In the genomic region with DNA sequence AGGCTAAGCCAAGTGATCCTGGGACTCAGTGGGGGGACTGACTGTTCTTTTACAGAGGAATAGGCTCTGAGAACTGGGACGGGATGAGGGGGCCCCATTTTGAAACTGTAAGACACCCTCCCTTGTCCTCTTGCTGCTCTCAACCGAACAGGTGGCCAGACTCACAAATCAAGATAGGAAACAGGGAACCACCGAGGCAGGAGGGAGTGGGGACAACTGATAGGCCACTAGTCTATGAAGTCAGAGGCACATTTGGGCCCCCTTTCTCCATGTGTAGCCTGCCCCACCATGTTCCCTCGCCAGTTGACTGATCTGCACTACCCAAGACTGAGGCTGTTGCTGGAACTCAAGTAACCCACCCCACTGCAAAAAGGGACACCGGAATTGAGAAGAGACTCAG, we compare ENCODE assay signal across 14 mouse cellular contexts. TPM values are rescaled to one million over a fixed set of nuclear protein-coding genes. Genes with fewer than 3 reads are reported as not detected.
DNase-seq lines count a peak whose midpoint lies in the region; ATAC-seq and TF ChIP-seq lines count a peak whose summit lies in the region.
"Had no signal": no experiment of that assay in that cellular context is flagged by ENCODE, and none has a peak within 500 bp of the region (broad histone marks: within the 10 kb centered on the region; RNA-seq: fewer than 3 reads in every experiment).

No protein-coding gene starts in this region.

- no peaks in the 10 kb centered on the region for H3K36me3 ChIP-seq in kidney, embryonic 16.5 days (ENCODE audit: insufficient read depth, low read length)
- H3K36me3 ChIP-seq in embryonic facial prominence, embryonic 10.5 days (replicated peaks): no peaks in the 10 kb centered on the region
- peaks cover 19% of the 10 kb centered on the region for H3K36me3 ChIP-seq in liver, embryonic 12.5 days
- H3K36me3 ChIP-seq in stomach, postnatal 0 days (ENCODE audit: control insufficient read depth, insufficient read depth, low read length): no peaks in the 10 kb centered on the region
- no peaks in the 10 kb centered on the region for H3K36me3 ChIP-seq in midbrain, postnatal 0 days (ENCODE audit: insufficient read depth, low read length)
- H3K36me3 ChIP-seq: hindbrain, embryonic 13.5 days; lung, embryonic 15.5 days; midbrain, embryonic 12.5 days had no signal

- DNase-seq in kidney, postnatal 4 days: no peak
- no peak for DNase-seq in embryonic facial prominence, embryonic 10.5 days (ENCODE audit: low spot score)
- no peak for DNase-seq in stomach, postnatal 0 days (ENCODE audit: low spot score)
- no peak for DNase-seq in adrenal gland, postnatal 10 days
- DNase-seq in midbrain, postnatal 0 days (ENCODE audit: low spot score): no peak
- DNase-seq: cerebellum, postnatal 10 days; heart, adult 2 months had no signal

- ATAC-seq in kidney, embryonic 16.5 days (ENCODE audit: low FRiP score, low TSS enrichment): no peak
- ATAC-seq in liver, embryonic 12.5 days: peak; percentile 81
- no peak for ATAC-seq in stomach, postnatal 0 days (ENCODE audit: low FRiP score, low TSS enrichment)
- no peak for ATAC-seq in midbrain, postnatal 0 days (ENCODE audit: low FRiP score)

- H3K9me3 ChIP-seq in kidney, embryonic 16.5 days (ENCODE audit: low read length): no peaks in the 10 kb centered on the region
- H3K9me3 ChIP-seq in embryonic facial prominence, embryonic 10.5 days: no peaks in the 10 kb centered on the region
- no peaks in the 10 kb centered on the region for H3K9me3 ChIP-seq in liver, embryonic 12.5 days (replicated peaks)
- no peaks in the 10 kb centered on the region for H3K9me3 ChIP-seq in stomach, postnatal 0 days (ENCODE audit: control insufficient read depth, low read length)
- no peaks in the 10 kb centered on the region for H3K9me3 ChIP-seq in midbrain, postnatal 0 days (ENCODE audit: low read length)
- H3K9me3 ChIP-seq: hindbrain, embryonic 13.5 days; lung, embryonic 15.5 days; midbrain, embryonic 12.5 days had no signal

- no peak for TF ChIP-seq EP300 in stomach, postnatal 0 days (optimal IDR thresholded peaks at IDR 0.05)

- H3K4me3 ChIP-seq in kidney, embryonic 16.5 days (ENCODE audit: low read length): peak overlapping the region; percentile 43
- H3K4me3 ChIP-seq in embryonic facial prominence, embryonic 10.5 days: peak overlapping the region; percentile 62; the same call in 1 of the 2 replicates
- peak overlapping the region; percentile 65 for H3K4me3 ChIP-seq in liver, embryonic 12.5 days
- peak overlapping the region; percentile 45 for H3K4me3 ChIP-seq in stomach, postnatal 0 days (ENCODE audit: low read depth, low read length)
- no peak overlapping the region for H3K4me3 ChIP-seq in midbrain, postnatal 0 days (ENCODE audit: low read depth, low read length)
- H3K4me3 ChIP-seq: heart, adult 2 months; hindbrain, embryonic 13.5 days; lung, embryonic 15.5 days; midbrain, embryonic 12.5 days had no signal

- H3K4me1 ChIP-seq in kidney, embryonic 16.5 days (ENCODE audit: insufficient read depth, low read length): peaks cover 24% of the 10 kb centered on the region
- peaks cover 38% of the 10 kb centered on the region for H3K4me1 ChIP-seq in embryonic facial prominence, embryonic 10.5 days
- peaks cover 51% of the 10 kb centered on the region for H3K4me1 ChIP-seq in liver, embryonic 12.5 days
- H3K4me1 ChIP-seq in stomach, postnatal 0 days (replicated peaks; ENCODE audit: control insufficient read depth, insufficient read depth): 0 out of 2 replicates have a peak, but pooled peaks cover 2% of the 10 kb centered on the region
- peaks cover 4% of the 10 kb centered on the region; the same call in 1 of the 2 replicates for H3K4me1 ChIP-seq in midbrain, postnatal 0 days (ENCODE audit: insufficient read depth, low read length)

- TF ChIP-seq CTCF in stomach, postnatal 0 days (IDR thresholded peaks at IDR 0.05; ENCODE audit: low read depth): no peak
- TF ChIP-seq CTCF in midbrain, postnatal 0 days (IDR thresholded peaks at IDR 0.05): no peak

- peaks cover 5% of the 10 kb centered on the region for H3K27me3 ChIP-seq in kidney, embryonic 16.5 days (ENCODE audit: insufficient read depth, low read length)
- peaks cover 58% of the 10 kb centered on the region for H3K27me3 ChIP-seq in embryonic facial prominence, embryonic 10.5 days (replicated peaks; ENCODE audit: low read depth, poor library complexity, severe bottlenecking)
- peaks cover 82% of the 10 kb centered on the region for H3K27me3 ChIP-seq in liver, embryonic 12.5 days (replicated peaks)
- H3K27me3 ChIP-seq in stomach, postnatal 0 days (ENCODE audit: control insufficient read depth, insufficient read depth, low read length): no peaks in the 10 kb centered on the region
- H3K27me3 ChIP-seq in midbrain, postnatal 0 days (ENCODE audit: insufficient read depth, low read length): 0 out of 2 replicates have a peak, but pooled peaks cover 4% of the 10 kb centered on the region

- WGBS in kidney, embryonic 16.5 days: 64% methylated on average over 5 of the region's 5 CpGs
- WGBS in embryonic facial prominence, embryonic 10.5 days: 74% methylated on average over 5 of the region's 5 CpGs
- 24% methylated on average over 5 of the region's 5 CpGs for WGBS in liver, embryonic 12.5 days (ENCODE audit: insufficient replicate concordance)
- 58% methylated on average over 5 of the region's 5 CpGs for WGBS in stomach, postnatal 0 days
- WGBS in midbrain, postnatal 0 days: 80% methylated on average over 5 of the region's 5 CpGs

- peak overlapping the region; percentile 47; the same call in 1 of the 2 replicates for H3K9ac ChIP-seq in kidney, embryonic 16.5 days (replicated peaks; ENCODE audit: low read length)
- peak overlapping the region; percentile 74 for H3K9ac ChIP-seq in liver, embryonic 12.5 days
- peak overlapping the region; percentile 56 for H3K9ac ChIP-seq in stomach, postnatal 0 days (ENCODE audit: low read length)
- H3K9ac ChIP-seq in midbrain, postnatal 0 days (replicated peaks; ENCODE audit: low read length, poor library complexity, severe bottlenecking): no peak overlapping the region
- H3K9ac ChIP-seq: hindbrain, embryonic 13.5 days; lung, embryonic 15.5 days; midbrain, embryonic 12.5 days had no signal

- H3K4me2 ChIP-seq in kidney, embryonic 16.5 days (replicated peaks; ENCODE audit: low read depth, low read length): peak overlapping the region; percentile 79
- H3K4me2 ChIP-seq in liver, embryonic 12.5 days: peak overlapping the region; percentile 86
- peak overlapping the region; percentile 82 for H3K4me2 ChIP-seq in stomach, postnatal 0 days (replicated peaks; ENCODE audit: low read depth)
- H3K4me2 ChIP-seq in midbrain, postnatal 0 days (ENCODE audit: low read depth, low read length, poor library complexity, severe bottlenecking): no peak overlapping the region

- peak overlapping the region; percentile 50 for H3K27ac ChIP-seq in kidney, embryonic 16.5 days (ENCODE audit: low read length)
- no peak overlapping the region for H3K27ac ChIP-seq in embryonic facial prominence, embryonic 10.5 days (replicated peaks)
- peak overlapping the region; percentile 59 for H3K27ac ChIP-seq in liver, embryonic 12.5 days
- H3K27ac ChIP-seq in stomach, postnatal 0 days (replicated peaks): peak overlapping the region; percentile 80
- H3K27ac ChIP-seq in midbrain, postnatal 0 days (ENCODE audit: low read depth, low read length): no peak overlapping the region
- H3K27ac ChIP-seq: heart, adult 2 months; hindbrain, embryonic 13.5 days; lung, embryonic 15.5 days; midbrain, embryonic 12.5 days had no signal

RNA-seq across cellular contexts. Expression of a gene that starts 1.2 kb away (rescaled TPM):
- polyA plus RNA-seq in kidney, embryonic 16.5 days (2015; fragmentation: Nextera tagmentation; extraction: Ambion mirVana): 55.3 and 56.8 TPM in 2 replicates
- 2.9 and 4.5 TPM in 2 replicates for polyA plus RNA-seq in embryonic facial prominence, embryonic 10.5 days (2016; fragmentation: Nextera tagmentation; extraction: Ambion mirVana)
- polyA plus RNA-seq in liver, embryonic 12.5 days (2016; fragmentation: Nextera tagmentation; extraction: Ambion mirVana): 20.9 and 22.3 TPM in 2 replicates
- 202 and 227 TPM in 2 replicates for polyA plus RNA-seq in stomach, postnatal 0 days (2015; fragmentation: Nextera tagmentation; extraction: Ambion mirVana)
- total RNA-seq in adrenal gland, postnatal 10 days (2021): under 1 TPM; 0.63 to 0.76 TPM
- total RNA-seq in midbrain, postnatal 0 days (2014; rRNA removed): 1.1 TPM in 1 of 2 replicates, not detected in the other
- polyA plus RNA-seq in midbrain, postnatal 0 days (2015; fragmentation: Nextera tagmentation; extraction: Ambion mirVana): 0.25 and 0.47 TPM in 2 replicates
- total RNA-seq: heart, adult 2 months had no signal
- polyA plus RNA-seq: hindbrain, embryonic 13.5 days had no signal

RNA-seq across cellular contexts. Expression of a gene that starts 27.5 kb away (rescaled TPM):
- polyA plus RNA-seq in kidney, embryonic 16.5 days (2015; fragmentation: Nextera tagmentation; extraction: Ambion mirVana): 34.7 and 37.8 TPM in 2 replicates
- polyA plus RNA-seq in embryonic facial prominence, embryonic 10.5 days (2016; fragmentation: Nextera tagmentation; extraction: Ambion mirVana): 34.5 and 36.8 TPM in 2 replicates
- 21.9 and 22.0 TPM in 2 replicates for polyA plus RNA-seq in liver, embryonic 12.5 days (2016; fragmentation: Nextera tagmentation; extraction: Ambion mirVana)
- polyA plus RNA-seq in stomach, postnatal 0 days (2015; fragmentation: Nextera tagmentation; extraction: Ambion mirVana): 9.5 and 10.9 TPM in 2 replicates
- total RNA-seq in adrenal gland, postnatal 10 days (2021): 10 to 100 TPM; 35.7 to 41.3 TPM
- total RNA-seq in midbrain, postnatal 0 days (2014; rRNA removed): 67.9 and 70.8 TPM in 2 replicates
- 39.9 and 40.1 TPM in 2 replicates for polyA plus RNA-seq in midbrain, postnatal 0 days (2015; fragmentation: Nextera tagmentation; extraction: Ambion mirVana)

RNA-seq across cellular contexts. Expression of a gene that starts 38.7 kb away (rescaled TPM):
- polyA plus RNA-seq in kidney, embryonic 16.5 days (2015; fragmentation: Nextera tagmentation; extraction: Ambion mirVana): 76.1 and 86.1 TPM in 2 replicates
- polyA plus RNA-seq in embryonic facial prominence, embryonic 10.5 days (2016; fragmentation: Nextera tagmentation; extraction: Ambion mirVana): 95.7 and 96.7 TPM in 2 replicates
- polyA plus RNA-seq in liver, embryonic 12.5 days (2016; fragmentation: Nextera tagmentation; extraction: Ambion mirVana): 39.9 and 44.8 TPM in 2 replicates
- polyA plus RNA-seq in stomach, postnatal 0 days (2015; fragmentation: Nextera tagmentation; extraction: Ambion mirVana): 76.3 and 89.0 TPM in 2 replicates
- 100 to 1,000 TPM; 105 to 107 TPM for total RNA-seq in adrenal gland, postnatal 10 days (2021)
- total RNA-seq in midbrain, postnatal 0 days (2014; rRNA removed): 49.9 TPM in 2 replicates
- 41.0 and 50.4 TPM in 2 replicates for polyA plus RNA-seq in midbrain, postnatal 0 days (2015; fragmentation: Nextera tagmentation; extraction: Ambion mirVana)

RNA-seq across cellular contexts. Expression of a gene that starts 48.9 kb away (rescaled TPM):
- 1.2 and 2.4 TPM in 2 replicates for polyA plus RNA-seq in kidney, embryonic 16.5 days (2015; fragmentation: Nextera tagmentation; extraction: Ambion mirVana)
- 0.06 TPM in 1 of 2 replicates, not detected in the other for polyA plus RNA-seq in embryonic facial prominence, embryonic 10.5 days (2016; fragmentation: Nextera tagmentation; extraction: Ambion mirVana)
- polyA plus RNA-seq in liver, embryonic 12.5 days (2016; fragmentation: Nextera tagmentation; extraction: Ambion mirVana): 1.3 and 1.8 TPM in 2 replicates
- polyA plus RNA-seq in stomach, postnatal 0 days (2015; fragmentation: Nextera tagmentation; extraction: Ambion mirVana): 0.39 and 0.47 TPM in 2 replicates
- 10 to 100 TPM; 71.9 to 79.4 TPM for total RNA-seq in adrenal gland, postnatal 10 days (2021)
- not detected in 2 replicates for total RNA-seq in midbrain, postnatal 0 days (2014; rRNA removed)
- not detected in 2 replicates for polyA plus RNA-seq in midbrain, postnatal 0 days (2015; fragmentation: Nextera tagmentation; extraction: Ambion mirVana)
- polyA plus RNA-seq: brain, embryonic 14.5 days; hindbrain, embryonic 13.5 days; lung, embryonic 15.5 days; midbrain, embryonic 12.5 days; neural tube, embryonic 11.5 days had no signal

Comparison
In these comparisons a context has a peak if more than half of its experiments do, and no peak if none do; other contexts are left out.
1. H3K27ac ChIP-seq: peak in kidney, embryonic 16.5 days (single experiment), liver, embryonic 12.5 days (single experiment) and stomach, postnatal 0 days (single experiment); none in embryonic facial prominence, embryonic 10.5 days (single experiment) and midbrain, postnatal 0 days (single experiment).